Comparison of ENCODE assay signal across 10 mouse cellular contexts in the genomic region with DNA sequence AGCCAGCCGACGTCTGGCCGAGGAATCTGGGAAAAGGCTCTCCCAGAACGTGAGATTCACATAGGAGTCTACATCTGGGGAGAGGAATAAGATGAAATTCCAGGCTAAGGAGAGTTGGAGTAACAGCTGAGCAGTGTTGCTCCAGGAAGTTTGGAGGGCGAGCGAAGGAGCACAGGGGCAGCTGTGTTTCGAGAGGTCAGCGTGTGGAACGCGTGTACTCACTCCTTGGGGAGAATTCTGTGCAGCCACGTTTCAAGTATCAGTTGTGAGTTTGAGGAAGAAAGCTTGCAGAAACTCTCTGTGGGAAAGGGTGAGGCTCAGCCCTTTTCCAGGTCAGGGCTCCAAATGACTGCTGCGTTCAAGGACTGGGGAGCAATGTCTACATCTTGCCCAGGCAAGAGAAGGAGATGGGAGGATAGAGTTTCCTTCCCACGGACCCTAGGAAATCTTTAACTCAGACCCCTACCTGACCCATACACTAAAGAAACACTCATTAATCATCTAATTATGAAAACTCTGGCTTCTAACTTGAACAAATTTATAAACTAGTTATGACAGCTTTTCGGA. TPM values are rescaled to one million over a fixed set of nuclear protein-coding genes. Genes with fewer than 3 reads are reported as not detected.
DNase-seq lines count a peak whose midpoint lies in the region; ATAC-seq and TF ChIP-seq lines count a peak whose summit lies in the region.
"Had no signal": no experiment of that assay in that cellular context is flagged by ENCODE, and none has a peak within 500 bp of the region (broad histone marks: within the 10 kb centered on the region; RNA-seq: fewer than 3 reads in every experiment).

No protein-coding gene starts in this region.

- peaks cover 7% of the 10 kb centered on the region; the same call in 1 of the 2 replicates for H3K4me1 ChIP-seq in lung, embryonic 15.5 days
- H3K4me1 ChIP-seq in small intestine, adult 2 months (ENCODE audit: control insufficient read depth, insufficient read depth, insufficient read length, low read length), result no peaks in the 10 kb centered on the region
- H3K4me1 ChIP-seq: liver, embryonic 15.5 days had no signal

- 0 out of 2 replicates have a peak overlapping the region, but pooled peaks have one; percentile 10 for H3K4me2 ChIP-seq in lung, embryonic 15.5 days
- H3K4me2 ChIP-seq: heart, embryonic 13.5 days; liver, embryonic 15.5 days had no signal

- no peaks in the 10 kb centered on the region for H3K27me3 ChIP-seq in lung, embryonic 15.5 days
- no peaks in the 10 kb centered on the region; the same call in 1 of the 2 replicates for H3K27me3 ChIP-seq in small intestine, adult 2 months (ENCODE audit: control insufficient read depth, insufficient read depth, low read length)
- H3K27me3 ChIP-seq: heart, embryonic 13.5 days; liver, embryonic 15.5 days had no signal

- no peak for DNase-seq in lung, postnatal 4 days
- DNase-seq in gastrocnemius, postnatal 10 days, result peak; percentile 14
- DNase-seq in kidney, adult 9 months, result peak; percentile 43
- DNase-seq in natural killer cell, adult 2 months (ENCODE audit: low spot score in 2 of 2), result no peak

- peak; percentile 27; the same call in 1 of the 2 replicates for ATAC-seq in lung, embryonic 15.5 days (ENCODE audit: borderline replicate concordance, extremely low read depth, low FRiP score, low TSS enrichment)
- no peak for ATAC-seq in CD4-positive, CD25-positive, alpha-beta regulatory T cell, adult 4 months
- ATAC-seq in inflammation-experienced regulatory T-cells, adult 6 months, result no peak

- H3K9ac ChIP-seq in lung, embryonic 15.5 days, result no peak overlapping the region
- H3K9ac ChIP-seq: heart, embryonic 13.5 days; liver, embryonic 15.5 days had no signal

- 47% methylated on average over 14 of the region's 14 CpGs for WGBS in lung, embryonic 15.5 days
- WGBS in small intestine, adult 2 months, result 46% methylated on average over 14 of the region's 14 CpGs

- no peak for TF ChIP-seq POLR2A in small intestine, adult 2 months (IDR thresholded peaks at IDR 0.05; ENCODE audit: low read depth, low read length)

- 0 out of 2 replicates have a peak, but pooled peaks have one; percentile 6 for TF ChIP-seq CTCF in small intestine, adult 2 months (IDR thresholded peaks at IDR 0.05; ENCODE audit: extremely low read depth, insufficient read length, insufficient replicate concordance, low read depth, low read length)

- H3K4me3 ChIP-seq in lung, embryonic 15.5 days, result no peak overlapping the region
- H3K4me3 ChIP-seq in small intestine, adult 2 months (ENCODE audit: low read depth, low read length), result no peak overlapping the region
- H3K4me3 ChIP-seq: heart, embryonic 13.5 days; liver, embryonic 15.5 days had no signal

- H3K9me3 ChIP-seq in lung, embryonic 15.5 days, result no peaks in the 10 kb centered on the region
- H3K9me3 ChIP-seq: heart, embryonic 13.5 days; liver, embryonic 15.5 days had no signal

- H3K36me3 ChIP-seq in lung, embryonic 15.5 days, result no peaks in the 10 kb centered on the region
- no peaks in the 10 kb centered on the region for H3K36me3 ChIP-seq in small intestine, adult 2 months (ENCODE audit: control insufficient read depth, insufficient read depth, low read length)
- H3K36me3 ChIP-seq: heart, embryonic 13.5 days; liver, embryonic 15.5 days had no signal

- peak overlapping the region; percentile 22 for H3K27ac ChIP-seq in lung, embryonic 15.5 days
- no peak overlapping the region for H3K27ac ChIP-seq in small intestine, adult 2 months (ENCODE audit: insufficient read depth, low read depth, low read length)
- H3K27ac ChIP-seq: heart, embryonic 13.5 days; liver, embryonic 15.5 days had no signal

RNA-seq across cellular contexts. Expression of a gene that starts 26.2 kb away (rescaled TPM):
- polyA plus RNA-seq in lung, embryonic 15.5 days (2015; fragmentation: Nextera tagmentation; extraction: Ambion mirVana), result 43.9 and 47.4 TPM in 2 replicates
- total RNA-seq in gastrocnemius, postnatal 10 days (2021), result 10 to 100 TPM; 41.7 to 44.5 TPM
- 5.6 and 11.6 TPM in 2 replicates for polyA plus RNA-seq in small intestine, adult 2 months (2012; rRNA removed)
- under 1 TPM in 1 of 2 experiments, not detected in 1; 0.29 TPM for polyA plus RNA-seq in CD4-positive, CD25-positive, alpha-beta regulatory T cell, adult 4 months (2017; shearing (Covaris generic))
- under 1 TPM in 2 of 3 experiments, not detected in 1; 0.48 to 0.73 TPM for polyA plus RNA-seq in inflammation-experienced regulatory T-cells, adult 6 months (2017; shearing (Covaris generic))

Comparison
In these comparisons a context has a peak if more than half of its experiments do, and no peak if none do; other contexts are left out.
1. DNase-seq: peak in gastrocnemius, postnatal 10 days (single experiment) and kidney, adult 9 months (single experiment); none in lung, postnatal 4 days (0 of 2) and natural killer cell, adult 2 months (0 of 2).